Mouse (Mus musculus): ENCODE measurements around the gene Zfpl1. TPM values are rescaled to one million over a fixed set of nuclear protein-coding genes. Genes with fewer than 3 reads are reported as not detected.

Zfpl1 gene
- polyA plus RNA-seq, 1 experiment from 2014 or later: 90.9 TPM

- Histone ChIP-seq H3K27me3 (no peaks in the 10 kb centered on the region), H3K4me2 (replicated peaks) (peak within 1 kb of the TSS; percentile 96), H3K9me3 (replicated peaks) (no peaks in the 10 kb centered on the region), H3K36me3 (peaks cover 37% of the 10 kb centered on the region), H3K9ac (peak within 1 kb of the TSS; percentile 42), H3K4me1 (peaks cover 28% of the 10 kb centered on the region), H3K27ac (replicated peaks) (peak within 1 kb of the TSS; percentile 76), H3K4me3 (replicated peaks) (peak within 1 kb of the TSS; percentile 49)
- ATAC-seq (ENCODE audit: insufficient number of reproducible peaks, low FRiP score, low TSS enrichment, low read depth): peak; percentile 91
- WGBS: 10% methylated on average over 33 of the region's 33 CpGs
Observed at GRCm38 (mm10) chr19:6067724-6068415, 16.9 kb downstream of the Zfpl1 start, which contains the start of gene Tm7sf2. Tm7sf2 (minus strand) TSS chr19:6068373.

- peak; percentile 36; the same call in 1 of the 2 replicates for ATAC-seq (ENCODE audit: insufficient number of reproducible peaks, low FRiP score, low TSS enrichment, low read depth)
- peak overlapping the region; percentile 42 for H3K9ac ChIP-seq
- H3K27ac ChIP-seq (replicated peaks): peak overlapping the region; percentile 76
- H3K4me3 ChIP-seq (replicated peaks): peak overlapping the region; percentile 49
- H3K9me3 ChIP-seq (replicated peaks): no peaks in the 10 kb centered on the region
- H3K4me2 ChIP-seq (replicated peaks): peak overlapping the region; percentile 96
- H3K4me1 ChIP-seq: peaks cover 35% of the 10 kb centered on the region
- under 1% methylated on average over 30 of the region's 30 CpGs for WGBS
- H3K27me3 ChIP-seq: no peaks in the 10 kb centered on the region
- peaks cover 32% of the 10 kb centered on the region for H3K36me3 ChIP-seq
Observed at GRCm38 (mm10) chr19:6067011-6067723, 17.6 kb downstream of the Zfpl1 start.

- Histone ChIP-seq H3K9me3 (replicated peaks) (no peaks in the 10 kb centered on the region), H3K27ac (replicated peaks) (peak overlapping the region; percentile 76), H3K36me3 (peaks cover 32% of the 10 kb centered on the region), H3K4me1 (peaks cover 41% of the 10 kb centered on the region), H3K4me3 (replicated peaks) (peak overlapping the region; percentile 49), H3K27me3 (no peaks in the 10 kb centered on the region), H3K4me2 (replicated peaks) (peak overlapping the region; percentile 96), H3K9ac (peak overlapping the region; percentile 42; the same call in 1 of the 2 replicates)
- no peak for ATAC-seq (ENCODE audit: insufficient number of reproducible peaks, low FRiP score, low TSS enrichment, low read depth)
- WGBS: 26% methylated on average over 5 of the region's 5 CpGs
Observed at GRCm38 (mm10) chr19:6066571-6066970, 18.2 kb downstream of the Zfpl1 start.

GRCm38 (mm10) chr19:6063081-6063480, 21.7 kb downstream of the Zfpl1 start:
- H3K4me1 ChIP-seq: peaks cover 51% of the 10 kb centered on the region
- no peaks in the 10 kb centered on the region for H3K9me3 ChIP-seq (replicated peaks)
- WGBS: 93% methylated on average over 6 of the region's 6 CpGs
- H3K27me3 ChIP-seq: no peaks in the 10 kb centered on the region
- peaks cover 14% of the 10 kb centered on the region for H3K36me3 ChIP-seq
- H3K4me3 ChIP-seq (replicated peaks): peak overlapping the region; percentile 86; the same call in 1 of the 2 replicates
- no peak overlapping the region for H3K27ac ChIP-seq (replicated peaks)
- no peak overlapping the region for H3K9ac ChIP-seq
- H3K4me2 ChIP-seq (replicated peaks): no peak overlapping the region
- no peak for ATAC-seq (ENCODE audit: insufficient number of reproducible peaks, low FRiP score, low TSS enrichment, low read depth)

- WGBS: 69% methylated on average over 5 of the region's 5 CpGs
- no peaks in the 10 kb centered on the region for H3K9me3 ChIP-seq (replicated peaks)
- H3K4me2 ChIP-seq (replicated peaks): peak overlapping the region; percentile 96
- peaks cover 44% of the 10 kb centered on the region for H3K4me1 ChIP-seq
- H3K27me3 ChIP-seq: no peaks in the 10 kb centered on the region
- ATAC-seq (ENCODE audit: insufficient number of reproducible peaks, low FRiP score, low TSS enrichment, low read depth): no peak
- H3K4me3 ChIP-seq (replicated peaks): peak overlapping the region; percentile 86
- H3K27ac ChIP-seq (replicated peaks): peak overlapping the region; percentile 96
- peaks cover 14% of the 10 kb centered on the region for H3K36me3 ChIP-seq
- peak overlapping the region; percentile 97 for H3K9ac ChIP-seq
Observed at GRCm38 (mm10) chr19:6062418-6062817, 22.3 kb downstream of the Zfpl1 start.

GRCm38 (mm10) chr19:6061641-6062302, 23.0 kb downstream of the Zfpl1 start:
- Histone ChIP-seq H3K4me3 (replicated peaks) (peak overlapping the region; percentile 86), H3K27me3 (no peaks in the 10 kb centered on the region), H3K4me1 (peaks cover 41% of the 10 kb centered on the region), H3K27ac (replicated peaks) (peak overlapping the region; percentile 96), H3K36me3 (peaks cover 14% of the 10 kb centered on the region), H3K9ac (peak overlapping the region; percentile 97), H3K4me2 (replicated peaks) (peak overlapping the region; percentile 96), H3K9me3 (replicated peaks) (no peaks in the 10 kb centered on the region)
- 1% methylated on average over 44 of the region's 44 CpGs for WGBS
- no peak for ATAC-seq (ENCODE audit: insufficient number of reproducible peaks, low FRiP score, low TSS enrichment, low read depth)

GRCm38 (mm10) chr19:6061021-6061533, 23.7 kb downstream of the Zfpl1 start, which contains the start of gene Znhit2:
Znhit2 (plus strand) TSS chr19:6061192.
- Histone ChIP-seq H3K27ac (replicated peaks) (peak within 1 kb of the TSS; percentile 96), H3K4me1 (peaks cover 41% of the 10 kb centered on the region), H3K9me3 (replicated peaks) (no peaks in the 10 kb centered on the region), H3K4me2 (replicated peaks) (peak within 1 kb of the TSS; percentile 96), H3K4me3 (replicated peaks) (peak within 1 kb of the TSS; percentile 86), H3K9ac (peak within 1 kb of the TSS; percentile 97), H3K27me3 (no peaks in the 10 kb centered on the region), H3K36me3 (peaks cover 14% of the 10 kb centered on the region)
- under 1% methylated on average over 58 of the region's 58 CpGs for WGBS
- peak; percentile 81 for ATAC-seq (ENCODE audit: insufficient number of reproducible peaks, low FRiP score, low TSS enrichment, low read depth)

GRCm38 (mm10) chr19:6058966-6059365, 25.8 kb downstream of the Zfpl1 start:
- peak overlapping the region; percentile 80 for H3K4me2 ChIP-seq (replicated peaks)
- no peak for ATAC-seq (ENCODE audit: insufficient number of reproducible peaks, low FRiP score, low TSS enrichment, low read depth)
- 0 out of 2 replicates have a peak overlapping the region, but pooled peaks have one; percentile 86 for H3K27ac ChIP-seq (replicated peaks)
- no peaks in the 10 kb centered on the region for H3K9me3 ChIP-seq (replicated peaks)
- H3K4me1 ChIP-seq: peaks cover 42% of the 10 kb centered on the region
- peak overlapping the region; percentile 97 for H3K4me3 ChIP-seq (replicated peaks)
- H3K27me3 ChIP-seq: no peaks in the 10 kb centered on the region
- WGBS: 75% methylated on average over 5 of the region's 5 CpGs
- H3K36me3 ChIP-seq: peaks cover 32% of the 10 kb centered on the region
- peak overlapping the region; percentile 95 for H3K9ac ChIP-seq

- 37% methylated on average over 5 of the region's 5 CpGs for WGBS
- no peaks in the 10 kb centered on the region for H3K9me3 ChIP-seq (replicated peaks)
- H3K27ac ChIP-seq (replicated peaks): peak overlapping the region; percentile 86; the same call in 1 of the 2 replicates
- H3K9ac ChIP-seq: peak overlapping the region; percentile 95
- H3K36me3 ChIP-seq: peaks cover 36% of the 10 kb centered on the region
- H3K27me3 ChIP-seq: no peaks in the 10 kb centered on the region
- no peak for ATAC-seq (ENCODE audit: insufficient number of reproducible peaks, low FRiP score, low TSS enrichment, low read depth)
- H3K4me2 ChIP-seq (replicated peaks): peak overlapping the region; percentile 80
- peaks cover 42% of the 10 kb centered on the region for H3K4me1 ChIP-seq
- peak overlapping the region; percentile 97 for H3K4me3 ChIP-seq (replicated peaks)
Observed at GRCm38 (mm10) chr19:6058513-6058912, 26.2 kb downstream of the Zfpl1 start.

- peak within 1 kb of the TSS; percentile 86 for H3K27ac ChIP-seq (replicated peaks)
- ATAC-seq (ENCODE audit: insufficient number of reproducible peaks, low FRiP score, low TSS enrichment, low read depth): peak; percentile 92
- H3K36me3 ChIP-seq: peaks cover 47% of the 10 kb centered on the region
- no peaks in the 10 kb centered on the region for H3K9me3 ChIP-seq (replicated peaks)
- H3K4me3 ChIP-seq (replicated peaks): peak within 1 kb of the TSS; percentile 97
- H3K27me3 ChIP-seq: no peaks in the 10 kb centered on the region
- peak within 1 kb of the TSS; percentile 80 for H3K4me2 ChIP-seq (replicated peaks)
- H3K4me1 ChIP-seq: peaks cover 33% of the 10 kb centered on the region
- peak within 1 kb of the TSS; percentile 95 for H3K9ac ChIP-seq
- WGBS: under 1% methylated on average over 62 of the region's 63 CpGs
Observed at GRCm38 (mm10) chr19:6057313-6058096, 27.3 kb downstream of the Zfpl1 start, which contains the start of the genes Mrpl49 and Fau. Mrpl49 (minus strand) TSS chr19:6057785. Fau (plus strand) TSS chr19:6057844.

Data from embryonic facial prominence, embryonic 15.5 days (tissue).